Mouse (Mus musculus) heart, postnatal 4 days (tissue): Measurements from ENCODE around the gene Plb1. TPM values are rescaled to one million over a fixed set of nuclear protein-coding genes. Genes with fewer than 3 reads are reported as not detected.

ENCODE experiments used
- DNase-seq: peaks from one replicate; pipeline ENCODE4 v3.0.0; 2021
- total RNA-seq, 2 experiments: library from RNA; stranded (reverse); gene quantifications; 2 replicates each; pipeline ENCODE4 v1.2.3; 2021

Plb1 gene
- total RNA-seq, 2 experiments from 2014 or later: 3.9 to 4.7 TPM

GRCm38 (mm10) chr5:32260751-32261150, 28.2 kb downstream of the Plb1 start:
- no peak for DNase-seq

GRCm38 (mm10) chr5:32261251-32261650, 28.7 kb downstream of the Plb1 start:
- no peak for DNase-seq

- no peak for DNase-seq
Observed at GRCm38 (mm10) chr5:32262534-32262933, 30.0 kb downstream of the Plb1 start.

GRCm38 (mm10) chr5:32272502-32272901, 40.0 kb downstream of the Plb1 start:
- peak; percentile 65 for DNase-seq

- no peak for DNase-seq
Observed at GRCm38 (mm10) chr5:32278000-32278694, 45.6 kb downstream of the Plb1 start.

GRCm38 (mm10) chr5:32280066-32280465, 47.6 kb downstream of the Plb1 start:
- DNase-seq: no peak

GRCm38 (mm10) chr5:32282345-32282744, 49.8 kb downstream of the Plb1 start:
- DNase-seq: no peak

GRCm38 (mm10) chr5:32283457-32283856, 50.9 kb downstream of the Plb1 start:
- no peak for DNase-seq

GRCm38 (mm10) chr5:32286315-32286714, 53.8 kb downstream of the Plb1 start:
- no peak for DNase-seq

- no peak for DNase-seq
Observed at GRCm38 (mm10) chr5:32288021-32288420, 55.5 kb downstream of the Plb1 start.

- no peak for DNase-seq
Observed at GRCm38 (mm10) chr5:32291316-32291715, 58.8 kb downstream of the Plb1 start.

GRCm38 (mm10) chr5:32302991-32303921, 70.7 kb downstream of the Plb1 start:
- DNase-seq: peak; percentile 77

- no peak for DNase-seq
Observed at GRCm38 (mm10) chr5:32307106-32307505, 74.6 kb downstream of the Plb1 start.

GRCm38 (mm10) chr5:32308647-32309046, 76.1 kb downstream of the Plb1 start:
- no peak for DNase-seq

GRCm38 (mm10) chr5:32309714-32310113, 77.2 kb downstream of the Plb1 start:
- DNase-seq: no peak

GRCm38 (mm10) chr5:32310802-32311201, 78.3 kb downstream of the Plb1 start:
- DNase-seq: no peak

GRCm38 (mm10) chr5:32311589-32312166, 79.2 kb downstream of the Plb1 start:
- no peak for DNase-seq

GRCm38 (mm10) chr5:32313671-32314070, 81.2 kb downstream of the Plb1 start:
- DNase-seq: no peak

GRCm38 (mm10) chr5:32314731-32315130, 82.2 kb downstream of the Plb1 start:
- no peak for DNase-seq

- DNase-seq: peak; percentile 71
Observed at GRCm38 (mm10) chr5:32322146-32322811, 89.8 kb downstream of the Plb1 start.

GRCm38 (mm10) chr5:32328139-32328538, 95.6 kb downstream of the Plb1 start:
- no peak for DNase-seq

- DNase-seq: no peak
Observed at GRCm38 (mm10) chr5:32332591-32332990, 100.1 kb downstream of the Plb1 start.

- DNase-seq: peak; percentile 87
Observed at GRCm38 (mm10) chr5:32335172-32335571, 102.7 kb downstream of the Plb1 start.
